ENCODE assay signal across 9 mouse cellular contexts in genomic region chr9:123440230-123441058, GRCm38 (mm10). TPM values are rescaled to one million over a fixed set of nuclear protein-coding genes. Genes with fewer than 3 reads are reported as not detected.
DNase-seq lines count a peak whose midpoint lies in the region; ATAC-seq lines count a peak whose summit lies in the region.
"Had no signal": no experiment of that assay in that cellular context is flagged by ENCODE, and none has a peak within 500 bp of the region (broad histone marks: within the 10 kb centered on the region; RNA-seq: fewer than 3 reads in every experiment).

No protein-coding gene starts in this region.

- no peak overlapping the region for H3K4me3 ChIP-seq in lung, embryonic 16.5 days (ENCODE audit: low read length)

- no peak for ATAC-seq in lung, embryonic 16.5 days (ENCODE audit: low read depth)
- 0 out of 2 replicates have a peak, but pooled peaks have one; percentile 45 for ATAC-seq in common myeloid progenitor, adult 5-6 weeks (replicated peaks; ENCODE audit: low read depth, poor library complexity, severe bottlenecking)
- ATAC-seq in CD4-positive, CD25-positive, alpha-beta regulatory T cell, adult 4 months, result no peak

- peak; percentile 33 for DNase-seq in gastrocnemius, adult 18-20 months (ENCODE audit: low spot score)
- DNase-seq in gastrocnemius, adult 8-10 months (ENCODE audit: low spot score in 2 of 2), result no peak
- DNase-seq in lung, postnatal 4 days, result no peak
- DNase-seq in lung, postnatal 14 days, result peak; percentile 25
- DNase-seq in testis, postnatal 14 days (ENCODE audit: low spot score), result no peak
- DNase-seq: left cerebral cortex, postnatal 4 days had no signal

- H3K9ac ChIP-seq in lung, embryonic 16.5 days (ENCODE audit: low read length), result no peak overlapping the region

- H3K27ac ChIP-seq in lung, embryonic 16.5 days (ENCODE audit: low read length), result peak overlapping the region; percentile 39; the same call in 1 of the 2 replicates

- no peaks in the 10 kb centered on the region for H3K27me3 ChIP-seq in lung, embryonic 16.5 days (ENCODE audit: control insufficient read depth, insufficient read depth, low read depth, low read length)

- H3K4me1 ChIP-seq in lung, embryonic 16.5 days (replicated peaks; ENCODE audit: control insufficient read depth, insufficient read depth, low read length), result 0 out of 2 replicates have a peak, but pooled peaks cover 4% of the 10 kb centered on the region

- no peak overlapping the region for H3K4me2 ChIP-seq in lung, embryonic 16.5 days (ENCODE audit: low read depth, low read length)

- H3K36me3 ChIP-seq in lung, embryonic 16.5 days (ENCODE audit: control insufficient read depth, insufficient read depth, low read length), result peaks cover 13% of the 10 kb centered on the region; the same call in 1 of the 2 replicates

- 38% methylated on average over 5 of the region's 5 CpGs for WGBS in lung, embryonic 16.5 days

- no peaks in the 10 kb centered on the region for H3K9me3 ChIP-seq in lung, embryonic 16.5 days (ENCODE audit: control insufficient read depth, low read length)

RNA-seq across cellular contexts. Expression of gene Limd1, which starts 38.1 kb away (rescaled TPM):
- total RNA-seq in gastrocnemius, adult 18-20 months (2021), result 10 to 100 TPM; 31.3 to 37.1 TPM
- 10 to 100 TPM; 34.3 to 48.3 (median 40.6) TPM for total RNA-seq in gastrocnemius, adult 8-10 months (2022)
- polyA plus RNA-seq in lung, embryonic 16.5 days (2015; fragmentation: Nextera tagmentation; extraction: Ambion mirVana), result 57.3 and 61.5 TPM in 2 replicates
- 21.6 and 30.0 TPM in 2 replicates for total RNA-seq in common myeloid progenitor, adult 5-6 weeks (2017)
- 10 to 100 TPM; 37.6 to 41.0 TPM for polyA plus RNA-seq in CD4-positive, CD25-positive, alpha-beta regulatory T cell, adult 4 months (2017; shearing (Covaris generic))

Comparison
In these comparisons a context has a peak if more than half of its experiments do, and no peak if none do; other contexts are left out.
1. DNase-seq: peak in gastrocnemius, adult 18-20 months (single experiment) and lung, postnatal 14 days (single experiment); none in gastrocnemius, adult 8-10 months (0 of 2), lung, postnatal 4 days (0 of 2) and testis, postnatal 14 days (single experiment).